Mouse (Mus musculus) forelimb bud, embryonic 11.5 days (tissue): ENCODE measurements around the gene Swt1.
"Not testable (repeated sequence)": the region's sequence is repeated elsewhere in the genome, so short reads cannot be mapped to it uniquely, and the experiment has no call there.

Experiments
- DNase-seq: peaks from one replicate; pipeline ENCODE4 v3.0.0-alpha.2; 2012; ENCODE audit warnings: low read depth, low spot score

Gene Swt1

DNA sequence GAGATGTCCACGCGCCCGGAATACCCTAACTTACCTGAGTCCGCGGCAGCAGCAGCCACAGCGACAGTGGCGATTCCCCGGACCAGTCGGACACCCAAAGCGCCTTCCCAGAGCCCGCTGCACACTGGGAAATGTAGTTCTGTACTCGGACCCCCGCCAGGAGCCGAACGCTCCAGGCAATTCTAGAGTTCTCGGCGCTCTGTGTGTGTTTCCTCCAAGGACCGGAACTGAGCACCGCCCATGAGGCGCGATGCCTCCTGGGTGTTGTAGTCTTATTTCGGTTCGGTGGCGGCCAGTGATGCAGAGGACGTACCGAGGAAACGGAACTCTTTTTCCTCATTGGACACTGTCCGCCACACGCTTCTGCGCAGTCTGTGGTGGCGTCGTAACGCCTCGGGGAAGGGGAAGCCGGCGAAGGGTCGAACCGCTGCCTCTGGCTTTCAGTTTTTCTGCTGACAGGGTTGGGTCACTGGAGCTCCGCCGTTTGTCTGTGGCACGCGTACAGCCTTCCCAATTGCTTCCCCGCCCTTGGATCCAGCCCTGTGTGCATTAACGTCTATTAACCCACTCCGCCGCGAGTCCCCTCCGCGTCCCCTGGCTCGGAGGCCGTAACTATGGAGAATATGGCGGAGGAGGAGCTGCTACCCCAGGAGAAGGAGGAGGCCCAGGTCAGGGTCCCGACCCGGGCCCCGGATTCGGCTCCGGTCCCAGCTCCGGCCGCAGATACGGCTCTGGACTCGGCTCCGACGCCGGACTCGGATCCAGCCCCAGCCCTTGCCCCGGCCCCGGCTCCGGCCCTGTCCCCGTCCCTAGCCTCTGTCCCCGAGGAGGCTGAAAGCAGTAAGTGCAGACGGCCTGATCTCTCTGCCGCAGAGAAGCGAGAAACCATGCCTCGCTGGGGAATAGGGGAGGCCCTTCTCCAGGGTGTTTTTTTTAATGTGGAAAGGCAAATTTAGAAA lies at the start of gene Swt1, which contains the start of gene Trmt1l:
Swt1 (minus strand) TSS at position 193 of the 959 bp plus-strand sequence.
Trmt1l (plus strand) TSS at position 280 of the 959 bp plus-strand sequence.
- peak; percentile 99 for DNase-seq

DNA sequence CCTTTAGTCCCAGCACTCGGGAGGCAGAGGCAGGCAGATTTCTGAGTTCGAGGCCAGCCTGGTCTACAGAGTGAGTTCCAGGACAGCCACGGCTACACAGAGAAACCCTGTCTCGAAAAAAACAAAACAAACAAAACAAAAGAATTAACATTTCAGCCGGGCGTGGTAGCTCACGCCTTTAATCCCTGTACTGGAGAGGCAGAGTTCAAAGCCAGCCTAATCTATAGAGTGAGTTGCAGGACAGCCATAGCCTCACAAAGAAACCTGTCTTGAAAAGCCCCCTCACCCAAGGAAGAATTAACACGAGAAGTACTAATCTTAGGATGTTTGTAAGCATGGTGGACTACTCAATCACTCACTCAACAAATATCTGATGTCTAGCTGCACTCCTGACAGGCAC lies 44.1 kb upstream of the Swt1 start:
- not testable (repeated sequence) for DNase-seq

GRCm38 (mm10) chr1:151471429-151471828 lies 43.2 kb upstream of the Swt1 start:
- no peak for DNase-seq

- no peak for DNase-seq
Observed at GRCm38 (mm10) chr1:151466571-151466970, 38.3 kb upstream of the Swt1 start.

DNA sequence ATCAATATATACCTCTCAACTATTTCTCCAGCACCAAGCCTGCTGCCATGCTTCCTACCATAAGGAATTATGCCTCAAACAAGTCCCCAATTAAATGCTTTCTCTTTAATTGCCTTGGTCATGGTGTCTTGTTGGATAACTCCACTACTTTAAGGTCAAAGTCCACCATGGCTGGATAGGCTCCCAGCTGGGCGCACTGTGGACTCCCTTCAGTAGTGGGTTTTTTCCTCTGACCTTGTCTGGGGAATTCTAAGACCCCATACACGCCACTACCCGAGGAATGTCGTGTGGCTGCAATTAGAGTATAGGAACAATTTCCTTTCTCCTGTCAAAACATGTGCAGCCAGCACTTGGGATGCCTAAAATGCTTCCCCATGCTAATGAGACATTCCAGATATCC lies 36.7 kb upstream of the Swt1 start:
- DNase-seq, result peak; percentile 21

DNA sequence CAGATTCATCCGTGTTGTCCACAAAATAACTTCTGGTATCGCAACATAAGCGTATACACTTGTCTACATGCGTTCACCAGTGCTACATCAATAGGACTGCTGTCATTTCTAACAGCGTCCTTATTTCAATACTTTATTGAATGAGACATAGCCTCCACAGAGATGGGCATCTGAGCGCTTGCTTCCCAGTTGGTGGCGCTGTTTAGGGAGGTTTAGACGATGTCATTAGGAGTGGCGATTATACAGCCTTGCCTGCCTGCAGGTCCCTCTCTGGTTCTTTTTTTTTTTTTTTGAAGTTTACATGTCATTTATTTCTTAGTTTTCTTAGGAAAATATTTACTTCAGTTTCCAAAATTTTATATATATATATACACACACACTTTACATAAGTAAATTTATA lies 33.0 kb upstream of the Swt1 start:
- DNase-seq, result no peak

DNA sequence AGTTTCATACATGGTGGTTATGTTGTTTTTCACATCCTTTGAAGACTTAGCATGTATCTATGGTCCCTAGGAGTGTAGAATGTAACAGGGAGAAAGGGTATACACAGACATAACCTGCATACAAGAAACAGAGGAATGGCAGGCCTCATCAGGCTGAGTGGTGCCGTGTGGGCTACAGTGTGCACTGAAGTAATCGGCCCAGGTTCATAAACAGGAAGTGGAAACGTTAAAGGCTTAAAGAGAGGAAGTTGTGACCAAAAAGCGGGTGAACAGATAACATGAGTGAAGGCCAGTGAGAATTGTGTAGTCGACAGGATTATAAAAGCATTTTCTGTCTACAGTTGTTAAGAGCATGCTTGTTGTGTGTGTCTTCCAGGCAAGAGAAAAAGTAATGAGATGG lies 28.8 kb upstream of the Swt1 start:
- DNase-seq, result no peak

DNA sequence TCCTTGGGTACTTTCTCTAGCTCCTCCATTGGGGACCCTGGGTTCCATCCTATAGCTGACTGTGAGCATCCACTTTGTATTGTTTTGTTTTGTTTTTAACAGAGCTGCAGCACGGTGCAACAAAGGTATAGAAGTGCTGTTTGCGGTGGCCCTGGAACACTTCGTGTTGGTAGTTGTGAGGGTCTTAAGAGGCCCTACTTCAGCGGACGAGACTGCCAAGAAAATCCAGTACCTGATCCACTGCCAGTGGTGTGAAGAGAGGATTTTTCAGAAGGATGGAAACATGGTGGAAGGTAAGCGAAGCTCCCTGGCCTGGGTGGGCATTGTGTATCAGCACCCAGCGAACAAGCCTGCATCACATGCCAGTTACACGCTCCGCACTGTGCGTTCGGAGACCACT lies 23.7 kb upstream of the Swt1 start:
- DNase-seq, result no peak

GRCm38 (mm10) chr1:151450851-151451250 lies 22.6 kb upstream of the Swt1 start:
- DNase-seq, result no peak

- no peak for DNase-seq
Observed at GRCm38 (mm10) chr1:151449866-151450265, 21.6 kb upstream of the Swt1 start.

DNA sequence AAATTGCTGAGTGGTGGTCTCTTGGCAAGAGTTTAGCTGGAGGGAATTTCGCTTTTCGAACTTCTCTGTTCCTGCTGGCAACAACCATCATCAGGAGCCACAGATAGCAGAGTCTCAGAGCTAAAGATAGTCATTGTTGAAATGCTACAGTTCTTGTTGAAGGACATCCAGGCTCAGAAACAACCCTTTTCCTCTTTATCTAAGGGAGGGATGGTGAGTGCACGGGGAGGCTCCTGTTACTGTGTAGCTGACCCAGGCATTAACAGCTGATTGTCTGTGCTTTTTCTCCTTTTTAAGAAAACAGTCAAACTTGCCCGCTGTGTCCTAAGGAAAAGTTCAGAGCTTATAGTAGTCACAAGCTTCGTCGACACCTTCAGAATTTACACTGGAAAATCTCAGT lies 7.2 kb upstream of the Swt1 start:
- DNase-seq, result no peak

DNA sequence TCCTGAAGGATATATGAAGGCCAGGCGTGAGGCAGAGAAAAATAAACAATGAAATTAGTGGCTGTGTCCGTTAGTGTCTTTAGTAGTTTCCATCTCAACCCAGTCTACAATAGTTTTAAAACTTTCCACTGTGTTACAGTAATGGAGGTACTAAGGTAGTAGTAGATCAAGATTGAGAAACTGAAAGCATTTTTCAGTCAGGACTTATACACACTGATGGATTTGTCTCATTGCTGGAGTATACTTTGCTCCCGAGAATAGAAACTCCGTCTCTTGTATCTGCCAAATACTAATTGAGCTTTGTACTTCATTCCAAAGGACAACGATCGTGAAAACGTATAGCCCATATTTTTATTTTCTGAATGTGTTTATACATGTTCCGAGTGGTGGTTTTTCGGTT lies 1.1 kb upstream of the Swt1 start:
- no peak for DNase-seq

GRCm38 (mm10) chr1:151427888-151428262 lies 380 bp downstream of the Swt1 start:
- DNase-seq, result no peak

DNA sequence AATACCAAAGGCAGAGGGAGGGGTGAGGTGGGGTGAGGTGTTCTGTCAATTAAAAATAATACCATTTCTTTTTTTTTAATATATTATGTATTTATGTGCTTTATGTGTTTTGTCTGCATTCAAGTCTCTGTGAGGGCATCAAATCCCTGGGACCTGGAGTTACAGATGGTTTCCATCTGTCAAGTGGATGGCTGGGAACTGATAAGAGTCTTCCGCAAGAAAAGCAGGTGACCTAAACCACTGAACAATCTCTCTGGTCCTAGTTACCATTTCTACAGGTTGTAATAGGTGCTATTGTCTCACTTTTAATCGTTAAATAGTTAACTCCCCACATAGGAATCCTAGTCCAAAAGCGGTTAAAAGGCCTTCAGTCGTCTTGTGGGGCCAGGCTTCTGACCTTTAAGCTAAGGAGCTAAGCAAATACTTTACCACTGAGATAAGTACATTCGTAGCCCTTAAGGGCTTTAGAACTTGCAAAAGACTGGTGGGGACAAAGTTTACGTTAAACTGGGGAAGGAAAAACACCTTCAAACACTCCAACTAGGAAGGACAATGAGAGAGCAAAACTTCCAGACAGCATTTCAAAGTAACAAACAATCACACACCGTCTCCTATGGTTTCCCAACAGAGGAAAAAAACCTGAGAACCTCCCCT lies 1.2 kb downstream of the Swt1 start:
- no peak for DNase-seq

DNA sequence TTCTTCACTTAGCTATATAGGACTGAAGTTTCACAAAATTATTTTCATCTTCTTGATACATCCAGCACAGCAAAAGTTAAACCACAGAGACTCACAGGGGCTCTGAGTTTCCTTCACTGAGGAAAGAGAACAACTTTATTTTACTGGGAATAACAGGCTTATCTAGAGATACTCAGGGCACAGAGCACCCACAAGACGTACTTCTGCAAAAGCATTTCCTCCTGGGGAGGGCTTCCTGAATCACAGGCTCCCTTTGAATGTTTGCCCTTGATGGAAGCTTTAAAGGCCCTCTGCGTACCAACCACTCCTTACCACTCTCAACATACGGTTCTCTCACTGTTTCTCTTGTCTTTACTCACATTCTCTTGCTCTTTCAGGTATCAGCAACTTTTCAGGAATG lies 6.1 kb downstream of the Swt1 start:
- DNase-seq, result no peak

- DNase-seq, result no peak
Observed at GRCm38 (mm10) chr1:151409827-151410226, 18.4 kb downstream of the Swt1 start.

DNA sequence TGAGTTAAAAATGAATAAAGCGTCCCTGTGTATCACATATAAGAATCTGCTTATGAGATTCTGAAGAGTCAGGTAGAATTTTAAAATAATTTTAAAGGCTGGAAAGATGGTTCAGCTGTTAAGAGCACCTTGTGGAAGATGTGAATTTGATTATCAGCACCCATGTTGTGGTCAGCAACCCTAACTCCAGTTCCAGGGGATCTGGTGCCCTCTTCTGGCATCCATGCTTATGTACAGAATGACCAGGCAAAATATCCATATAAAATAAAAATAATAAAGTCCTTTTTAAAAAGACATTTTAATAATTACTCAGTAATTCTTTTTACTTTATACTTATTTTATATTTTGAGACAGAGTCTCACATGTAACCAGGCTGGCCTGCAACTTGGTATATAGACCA lies 38.2 kb downstream of the Swt1 start:
- DNase-seq, result peak; percentile 34

DNA sequence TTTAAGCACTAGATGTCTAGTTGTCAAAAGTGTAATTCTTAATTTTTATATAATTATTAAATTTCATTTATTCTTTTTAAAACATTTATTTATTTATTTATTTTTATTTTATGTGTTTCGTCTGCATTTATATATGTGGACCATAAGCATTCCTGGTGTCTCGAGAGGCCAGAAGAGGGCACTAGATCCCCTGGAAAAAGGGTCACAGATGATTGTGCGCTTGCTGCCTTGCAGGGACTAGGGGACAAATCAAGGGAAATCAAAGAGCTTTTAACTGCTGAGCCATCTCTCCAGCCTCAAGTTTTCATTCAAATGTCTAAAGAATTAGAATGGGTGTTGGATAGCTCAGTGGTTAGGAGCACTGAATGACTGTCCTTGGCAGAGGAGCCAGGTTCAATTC lies 50.9 kb downstream of the Swt1 start:
- no peak for DNase-seq

DNA sequence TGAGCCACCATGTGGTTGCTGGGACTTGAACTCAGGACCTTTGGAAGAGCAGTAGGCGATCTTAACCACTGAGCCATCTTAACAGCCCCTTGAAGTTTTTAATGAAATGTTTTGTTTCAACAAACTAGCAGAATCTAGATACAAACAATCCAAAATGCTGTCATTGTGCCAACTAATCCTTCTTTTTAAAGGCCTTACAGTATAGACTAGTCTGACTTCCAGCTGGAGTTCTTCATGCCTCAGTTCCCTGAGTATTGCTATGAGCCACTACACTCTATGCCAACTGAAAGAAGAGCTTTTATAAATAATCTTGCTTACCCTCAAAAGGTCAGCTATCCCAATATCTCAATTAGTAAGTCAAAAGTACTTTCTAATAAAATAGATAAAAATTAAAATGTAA lies 55.4 kb downstream of the Swt1 start:
- no peak for DNase-seq

DNA sequence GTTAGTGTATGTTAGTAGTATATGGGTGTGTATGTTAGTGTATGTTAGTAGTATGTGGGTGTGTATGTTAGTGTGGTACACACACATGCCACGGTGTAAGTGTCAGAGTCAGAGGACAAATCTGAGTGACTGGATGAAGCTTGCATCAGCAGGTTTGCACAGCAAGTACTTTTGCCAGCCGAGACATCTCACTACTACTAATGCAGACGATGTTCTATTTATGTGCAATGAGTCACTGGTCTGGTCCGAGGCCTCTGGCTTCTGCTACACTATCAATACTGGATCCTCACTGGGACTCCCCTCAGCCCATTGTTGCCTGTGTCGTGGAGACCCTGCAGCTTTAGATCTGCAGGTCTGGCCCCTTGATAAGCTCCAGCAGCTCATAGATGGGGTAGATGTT lies 56.7 kb downstream of the Swt1 start:
- DNase-seq, result no peak

GRCm38 (mm10) chr1:151370573-151370972 lies 57.7 kb downstream of the Swt1 start:
- DNase-seq, result no peak

DNA sequence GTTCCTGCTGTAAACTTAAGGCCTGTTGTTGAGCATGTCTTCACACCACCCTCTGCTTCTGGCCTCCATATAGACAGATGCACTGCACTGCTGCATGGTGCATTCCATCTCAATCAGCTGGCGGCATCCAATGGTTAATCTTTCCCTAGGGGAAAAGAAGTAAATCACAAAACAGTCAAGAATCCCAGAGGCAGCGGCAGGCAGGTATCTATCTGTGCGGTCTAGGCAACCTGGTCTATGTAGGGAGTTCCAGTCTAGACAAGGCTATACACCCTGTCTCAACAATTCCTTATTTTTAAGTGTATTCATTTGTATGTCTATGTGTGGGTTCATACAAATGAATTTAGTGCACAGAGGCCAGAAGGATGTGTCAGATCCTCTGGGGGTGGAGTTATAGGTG lies 59.8 kb downstream of the Swt1 start:
- no peak for DNase-seq

DNA sequence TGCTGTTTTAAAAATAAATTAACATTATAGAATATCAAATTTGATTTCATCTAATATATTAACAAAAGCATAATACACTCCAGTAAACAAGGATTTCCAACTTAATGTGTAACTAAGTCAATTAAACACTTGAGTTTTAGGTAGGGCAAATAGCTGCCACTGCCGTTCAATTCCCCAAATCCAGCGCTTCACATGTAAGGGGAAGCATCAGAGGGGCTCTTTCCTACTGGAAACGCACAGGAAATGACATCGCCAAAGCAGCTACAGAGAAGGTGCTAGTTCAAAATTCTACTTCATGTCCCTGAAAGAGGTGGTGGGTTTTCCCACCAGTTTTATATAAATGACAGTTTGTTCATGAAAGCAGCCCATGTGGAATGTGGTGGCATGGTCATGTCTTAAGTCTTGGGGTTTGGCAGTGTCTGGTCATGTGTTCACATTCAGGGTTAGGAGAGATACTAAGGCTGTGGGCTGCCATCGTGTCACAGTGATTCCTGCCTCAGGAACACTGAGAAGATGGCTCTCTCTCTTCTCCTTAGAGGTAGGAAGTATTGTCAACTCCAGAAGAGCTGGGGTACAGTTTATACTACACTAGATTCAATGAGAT lies 60.4 kb downstream of the Swt1 start:
- DNase-seq, result no peak
